8 mouse cellular contexts compared by ENCODE assay signal in the genomic region with DNA sequence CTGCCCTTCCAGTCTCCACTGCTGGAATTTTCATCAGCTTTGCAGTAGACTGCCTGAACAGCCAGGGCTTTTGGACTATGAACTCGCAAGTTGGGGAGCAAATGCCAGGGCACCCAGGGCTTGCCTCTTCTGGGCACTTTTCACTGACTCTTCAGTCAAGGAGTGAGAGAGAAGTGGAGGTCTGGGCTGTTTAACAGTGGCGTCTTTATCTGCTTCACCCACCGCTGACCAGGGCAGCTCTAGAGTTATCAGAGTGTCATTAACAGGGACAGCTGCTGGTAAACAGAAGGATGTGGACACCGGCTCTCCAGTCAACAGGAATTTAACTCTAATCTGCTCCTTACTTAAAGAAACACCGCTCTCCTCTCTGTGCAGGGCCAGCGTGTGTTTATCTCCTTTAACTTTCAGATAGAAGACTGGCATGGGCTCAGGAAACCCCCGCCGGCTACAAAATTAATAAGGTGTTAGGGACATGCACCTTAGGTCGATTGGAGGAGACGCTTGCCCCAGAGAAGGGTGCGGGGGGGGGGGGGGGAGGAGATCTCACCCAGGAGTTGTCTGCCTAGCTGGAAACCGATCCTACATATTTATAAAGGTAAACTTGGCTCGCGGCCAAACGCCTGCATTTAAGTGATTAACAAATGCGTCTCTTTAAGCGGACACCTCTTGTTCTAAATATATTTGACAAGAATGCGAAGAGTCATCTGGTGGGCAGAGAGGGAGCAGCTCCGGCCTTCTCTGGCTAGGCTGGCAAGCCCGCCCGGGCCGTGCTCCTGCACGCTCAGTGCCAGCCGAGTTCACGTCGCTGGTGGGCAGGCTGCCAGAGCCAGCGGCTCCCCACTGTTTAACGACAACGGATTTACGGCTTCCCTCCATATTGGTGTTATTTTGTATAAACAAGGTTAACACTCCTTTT.
DNase-seq lines count a peak whose midpoint lies in the region; ATAC-seq and TF ChIP-seq lines count a peak whose summit lies in the region.

No protein-coding gene starts in this region.

- no peak for TF ChIP-seq CTCF in lung, postnatal 0 days (IDR thresholded peaks at IDR 0.05)

- WGBS in embryonic facial prominence, embryonic 10.5 days, result 2% methylated on average over 30 of the region's 30 CpGs
- under 1% methylated on average over 29 of the region's 30 CpGs for WGBS in heart, embryonic 12.5 days
- WGBS in kidney, embryonic 15.5 days, result 1% methylated on average over 30 of the region's 30 CpGs
- WGBS in lung, postnatal 0 days, result 2% methylated on average over 30 of the region's 30 CpGs

- peak; percentile 27; the same call in 1 of the 2 replicates for TF ChIP-seq EP300 in lung, postnatal 0 days (IDR thresholded peaks at IDR 0.05)

- ATAC-seq in heart, embryonic 12.5 days (ENCODE audit: insufficient number of reproducible peaks, low FRiP score), result peak; percentile 76
- ATAC-seq in kidney, embryonic 15.5 days (replicated peaks; ENCODE audit: low FRiP score), result peak; percentile 65
- peak; percentile 81 for ATAC-seq in lung, postnatal 0 days

- peaks cover 28% of the 10 kb centered on the region for H3K4me1 ChIP-seq in embryonic facial prominence, embryonic 10.5 days
- peaks cover 25% of the 10 kb centered on the region for H3K4me1 ChIP-seq in heart, embryonic 12.5 days (replicated peaks)
- peaks cover 24% of the 10 kb centered on the region for H3K4me1 ChIP-seq in kidney, embryonic 15.5 days
- H3K4me1 ChIP-seq in lung, postnatal 0 days (ENCODE audit: insufficient read depth, low read depth, low read length), result peaks cover 21% of the 10 kb centered on the region

- peak overlapping the region; percentile 48 for H3K4me3 ChIP-seq in embryonic facial prominence, embryonic 10.5 days
- H3K4me3 ChIP-seq in heart, embryonic 12.5 days, result peak overlapping the region; percentile 38
- H3K4me3 ChIP-seq in kidney, embryonic 15.5 days (replicated peaks), result peak overlapping the region; percentile 32
- peak overlapping the region; percentile 23 for H3K4me3 ChIP-seq in lung, postnatal 0 days (ENCODE audit: low read depth, low read length)

- H3K4me2 ChIP-seq in heart, embryonic 12.5 days, result peak overlapping the region; percentile 76
- peak overlapping the region; percentile 66 for H3K4me2 ChIP-seq in kidney, embryonic 15.5 days
- H3K4me2 ChIP-seq in lung, postnatal 0 days (replicated peaks; ENCODE audit: low read depth, low read length), result peak overlapping the region; percentile 43

- DNase-seq in adrenal gland, postnatal 4 days (ENCODE audit: low spot score in 2 of 2), result peak; percentile 12 to 40
- DNase-seq in embryonic facial prominence, embryonic 10.5 days (ENCODE audit: low spot score), result peak; percentile 42
- peak; percentile 64 for DNase-seq in lung, postnatal 0 days (ENCODE audit: low spot score)
- DNase-seq in retina, postnatal 1 day, result peak; percentile 75
- DNase-seq in left cerebral cortex, adult 8-10 months (ENCODE audit: low spot score in 2 of 2), result no peak
- DNase-seq in adipocyte (ENCODE audit: low spot score), result no peak

- H3K9ac ChIP-seq in heart, embryonic 12.5 days, result peak overlapping the region; percentile 33; the same call in 1 of the 2 replicates
- no peak overlapping the region for H3K9ac ChIP-seq in kidney, embryonic 15.5 days
- H3K9ac ChIP-seq in lung, postnatal 0 days (replicated peaks; ENCODE audit: low read depth), result no peak overlapping the region

- no peaks in the 10 kb centered on the region for H3K9me3 ChIP-seq in embryonic facial prominence, embryonic 10.5 days
- H3K9me3 ChIP-seq in heart, embryonic 12.5 days (replicated peaks), result no peaks in the 10 kb centered on the region
- no peaks in the 10 kb centered on the region for H3K9me3 ChIP-seq in kidney, embryonic 15.5 days (replicated peaks)
- no peaks in the 10 kb centered on the region for H3K9me3 ChIP-seq in lung, postnatal 0 days (ENCODE audit: low read length)

- H3K27ac ChIP-seq in embryonic facial prominence, embryonic 10.5 days (replicated peaks), result peak overlapping the region; percentile 78
- H3K27ac ChIP-seq in heart, embryonic 12.5 days (ENCODE audit: poor library complexity, severe bottlenecking), result peak overlapping the region; percentile 47
- H3K27ac ChIP-seq in kidney, embryonic 15.5 days, result peak overlapping the region; percentile 67
- peak overlapping the region; percentile 64 for H3K27ac ChIP-seq in lung, postnatal 0 days (ENCODE audit: low read length)

- H3K36me3 ChIP-seq in embryonic facial prominence, embryonic 10.5 days (replicated peaks), result no peaks in the 10 kb centered on the region
- no peaks in the 10 kb centered on the region for H3K36me3 ChIP-seq in heart, embryonic 12.5 days
- H3K36me3 ChIP-seq in kidney, embryonic 15.5 days, result no peaks in the 10 kb centered on the region
- H3K36me3 ChIP-seq in lung, postnatal 0 days (ENCODE audit: insufficient read depth, low read length), result no peaks in the 10 kb centered on the region

- peaks cover 17% of the 10 kb centered on the region for H3K27me3 ChIP-seq in embryonic facial prominence, embryonic 10.5 days (replicated peaks; ENCODE audit: low read depth, poor library complexity, severe bottlenecking)
- 0 out of 2 replicates have a peak, but pooled peaks cover 4% of the 10 kb centered on the region for H3K27me3 ChIP-seq in heart, embryonic 12.5 days (replicated peaks)
- H3K27me3 ChIP-seq in kidney, embryonic 15.5 days, result no peaks in the 10 kb centered on the region
- H3K27me3 ChIP-seq in lung, postnatal 0 days (replicated peaks; ENCODE audit: insufficient read depth, low read length), result no peaks in the 10 kb centered on the region

Comparison
In these comparisons a context has a peak if more than half of its experiments do, and no peak if none do; other contexts are left out.
1. DNase-seq: peak in adrenal gland, postnatal 4 days (2 of 2), embryonic facial prominence, embryonic 10.5 days (single experiment), lung, postnatal 0 days (single experiment) and retina, postnatal 1 day (single experiment); none in left cerebral cortex, adult 8-10 months (0 of 2) and adipocyte (single experiment).
2. Peak in every context shown above with its lines, with median percentiles within 50 percentile points of each other: H3K27ac ChIP-seq, H3K4me3 ChIP-seq, ATAC-seq and H3K4me2 ChIP-seq.